Mouse (Mus musculus): ENCODE measurements around the gene Ccdc85c. TPM values are rescaled to one million over a fixed set of nuclear protein-coding genes. Genes with fewer than 3 reads are reported as not detected.
A peak's percentile ranks its signal among the peaks of the same experiment; 100 is the strongest.

Gene Ccdc85c
- polyA plus RNA-seq, 1 experiment from 2014 or later = 7.7 TPM

DNA sequence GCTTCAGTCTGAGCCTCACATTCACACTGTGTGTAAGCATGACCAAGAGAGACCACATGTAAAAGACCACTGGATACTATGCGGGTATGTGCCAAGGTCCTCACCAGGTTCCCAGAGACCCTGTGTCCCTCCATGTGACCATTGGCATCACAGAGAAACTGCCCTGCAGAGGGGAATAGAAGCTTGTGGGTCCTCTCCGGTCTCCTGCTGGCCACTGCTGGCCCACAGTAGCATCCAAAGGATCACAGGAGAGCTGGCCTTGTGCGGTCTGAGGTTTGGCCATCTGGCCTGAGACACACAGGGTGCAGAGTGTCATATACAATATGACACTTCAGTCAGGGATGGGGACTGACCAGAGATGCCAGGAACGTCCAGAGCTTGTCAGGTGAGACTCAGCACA lies 34.8 kb upstream of the Ccdc85c start:
- peaks cover 40% of the 10 kb centered on the region for H3K4me1 ChIP-seq
- no peak for ATAC-seq (replicated peaks; ENCODE audit: low FRiP score)
- no peak overlapping the region for H3K27ac ChIP-seq
- H3K4me3 ChIP-seq (replicated peaks) = no peak overlapping the region
- no peaks in the 10 kb centered on the region for H3K9me3 ChIP-seq (replicated peaks)
- peaks cover 33% of the 10 kb centered on the region for H3K27me3 ChIP-seq
- H3K4me2 ChIP-seq = no peak overlapping the region
- WGBS = 74% methylated on average over 4 of the region's 4 CpGs
- no peaks in the 10 kb centered on the region for H3K36me3 ChIP-seq
- no peak overlapping the region for H3K9ac ChIP-seq

DNA sequence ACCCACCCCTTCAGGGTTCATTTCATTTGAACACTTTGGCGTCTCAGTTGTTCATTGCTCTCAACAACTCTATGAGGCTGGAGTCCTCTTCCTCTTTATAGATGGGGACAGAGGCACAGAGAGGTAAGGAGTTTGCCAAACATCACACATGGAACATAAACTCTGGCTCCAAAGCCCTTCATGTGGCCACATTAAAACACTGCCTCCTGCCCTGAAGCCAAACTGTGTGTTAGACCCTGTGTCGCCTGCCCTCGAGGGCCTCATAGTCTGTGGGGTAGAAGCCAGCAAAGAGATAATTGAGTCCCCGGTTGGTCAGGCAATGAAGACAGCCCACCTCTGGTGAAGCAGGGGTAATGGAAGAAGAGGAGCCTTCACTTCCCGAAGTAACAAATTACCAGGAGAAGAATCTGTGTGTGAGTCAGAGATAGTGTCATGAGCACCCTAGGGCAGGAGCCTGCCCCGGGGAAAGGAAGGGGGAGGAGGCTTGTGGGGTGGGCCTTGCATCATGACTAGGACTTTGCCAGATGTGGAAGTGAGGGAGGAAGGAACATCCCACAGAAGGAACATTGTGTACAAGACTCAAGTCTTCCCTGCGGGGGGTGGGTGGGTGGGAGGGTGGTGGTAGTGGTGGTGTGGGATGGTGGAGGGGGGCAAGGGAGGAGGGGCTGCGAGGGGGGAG lies 34.0 kb upstream of the Ccdc85c start:
- no peak overlapping the region for H3K9ac ChIP-seq
- 56% methylated on average over 8 of the region's 8 CpGs for WGBS
- ATAC-seq (replicated peaks; ENCODE audit: low FRiP score) = no peak
- no peaks in the 10 kb centered on the region for H3K9me3 ChIP-seq (replicated peaks)
- H3K4me3 ChIP-seq (replicated peaks) = no peak overlapping the region
- no peaks in the 10 kb centered on the region for H3K36me3 ChIP-seq
- H3K27ac ChIP-seq = no peak overlapping the region
- H3K4me2 ChIP-seq = no peak overlapping the region
- peaks cover 41% of the 10 kb centered on the region for H3K27me3 ChIP-seq
- H3K4me1 ChIP-seq = peaks cover 40% of the 10 kb centered on the region

- Histone ChIP-seq H3K4me3 (replicated peaks) (no peak overlapping the region), H3K27ac (no peak overlapping the region), H3K36me3 (no peaks in the 10 kb centered on the region), H3K9me3 (replicated peaks) (no peaks in the 10 kb centered on the region), H3K9ac (no peak overlapping the region), H3K4me1 (peaks cover 40% of the 10 kb centered on the region), H3K4me2 (no peak overlapping the region), H3K27me3 (peaks cover 44% of the 10 kb centered on the region)
- 79% methylated on average over 16 of the region's 16 CpGs for WGBS
- ATAC-seq (replicated peaks; ENCODE audit: low FRiP score) = no peak
These were observed 33.2 kb upstream of the Ccdc85c start for GRCm38 (mm10) chr12:108308363-108308856.

- no peak overlapping the region for H3K4me3 ChIP-seq (replicated peaks)
- peaks cover 31% of the 10 kb centered on the region for H3K4me1 ChIP-seq
- H3K9ac ChIP-seq = no peak overlapping the region
- H3K4me2 ChIP-seq = no peak overlapping the region
- no peaks in the 10 kb centered on the region for H3K9me3 ChIP-seq (replicated peaks)
- H3K27me3 ChIP-seq = peaks cover 48% of the 10 kb centered on the region
- ATAC-seq (replicated peaks; ENCODE audit: low FRiP score) = no peak
- WGBS = 23% methylated on average over 14 of the region's 14 CpGs
- H3K27ac ChIP-seq = no peak overlapping the region
- H3K36me3 ChIP-seq = no peaks in the 10 kb centered on the region
These were observed 32.3 kb upstream of the Ccdc85c start for GRCm38 (mm10) chr12:108307553-108307952.

- Histone ChIP-seq H3K9me3 (replicated peaks) (no peaks in the 10 kb centered on the region), H3K4me2 (peak within 1 kb of the TSS; percentile 99), H3K4me1 (peaks cover 22% of the 10 kb centered on the region), H3K36me3 (no peaks in the 10 kb centered on the region), H3K27ac (no peak within 1 kb of the TSS), H3K27me3 (peaks cover 48% of the 10 kb centered on the region), H3K9ac (peak within 1 kb of the TSS; percentile 78), H3K4me3 (replicated peaks) (peak within 1 kb of the TSS; percentile 58)
- ATAC-seq (replicated peaks; ENCODE audit: low FRiP score) = peak; percentile 79
- WGBS = 3% methylated on average over 67 of the region's 67 CpGs
These were observed 30.9 kb upstream of the Ccdc85c start, which contains the start of gene Hhipl1 for GRCm38 (mm10) chr12:108305812-108306794. TSS of gene Hhipl1 (plus strand) at chr12:108306270.

DNA sequence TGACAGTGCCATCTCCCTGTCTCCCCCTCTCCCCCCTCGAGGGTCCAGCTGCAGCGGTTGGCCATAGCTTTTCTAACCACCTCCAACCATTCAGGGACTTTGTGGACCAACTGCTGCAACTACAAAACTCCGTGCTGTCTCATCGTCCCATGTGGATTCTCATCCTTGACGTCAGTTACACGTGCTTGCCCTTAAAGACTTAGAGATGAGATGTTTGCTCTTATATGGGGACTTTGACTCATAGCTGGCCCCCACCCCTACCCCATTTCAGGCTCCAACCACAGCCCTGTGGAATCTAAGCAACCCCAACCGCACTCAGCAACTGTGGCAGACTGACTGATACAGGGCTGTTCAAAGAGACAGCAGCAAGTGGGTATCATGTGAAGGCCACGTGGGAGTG lies 29.9 kb upstream of the Ccdc85c start:
- no peak for ATAC-seq (replicated peaks; ENCODE audit: low FRiP score)
- WGBS = 77% methylated on average over 8 of the region's 8 CpGs
- no peak overlapping the region for H3K9ac ChIP-seq
- no peak overlapping the region for H3K4me3 ChIP-seq (replicated peaks)
- no peaks in the 10 kb centered on the region for H3K36me3 ChIP-seq
- H3K27ac ChIP-seq = no peak overlapping the region
- peaks cover 22% of the 10 kb centered on the region for H3K4me1 ChIP-seq
- no peaks in the 10 kb centered on the region for H3K9me3 ChIP-seq (replicated peaks)
- H3K4me2 ChIP-seq = no peak overlapping the region
- H3K27me3 ChIP-seq = peaks cover 48% of the 10 kb centered on the region

DNA sequence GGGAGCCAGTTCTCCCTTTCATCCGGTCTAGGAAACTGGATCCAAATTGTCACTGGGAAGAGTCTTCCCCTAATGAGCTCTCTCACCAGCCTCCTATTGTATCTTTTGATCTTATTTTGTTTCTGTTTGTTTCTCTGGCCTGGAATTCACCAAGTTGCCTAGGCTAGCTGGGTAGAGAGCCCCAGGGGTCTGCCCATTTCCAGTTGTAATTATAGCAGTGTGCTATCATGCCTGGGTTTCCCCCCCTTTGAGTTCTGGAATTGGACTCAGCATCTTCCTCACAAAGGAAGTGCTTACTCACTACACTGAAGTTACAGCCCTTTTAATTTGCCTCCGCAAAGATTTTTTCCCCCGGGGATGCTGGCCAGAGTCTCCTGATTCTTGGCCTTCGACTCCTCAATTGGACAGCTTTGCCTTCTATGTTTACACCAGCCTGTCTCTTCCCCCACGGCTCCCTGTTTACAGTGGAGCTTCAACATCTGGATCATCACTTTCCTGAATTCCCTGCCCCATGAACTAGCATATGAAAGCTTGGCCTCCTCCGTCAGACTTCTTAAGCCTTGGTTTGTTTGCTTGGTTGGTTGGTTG lies 28.6 kb upstream of the Ccdc85c start:
- ATAC-seq (replicated peaks; ENCODE audit: low FRiP score) = no peak
- Histone ChIP-seq H3K4me3 (replicated peaks) (no peak overlapping the region), H3K27ac (no peak overlapping the region), H3K36me3 (no peaks in the 10 kb centered on the region), H3K9ac (no peak overlapping the region), H3K4me1 (peaks cover 17% of the 10 kb centered on the region), H3K4me2 (no peak overlapping the region), H3K27me3 (peaks cover 48% of the 10 kb centered on the region), H3K9me3 (replicated peaks) (no peaks in the 10 kb centered on the region)
- 45% methylated on average over 6 of the region's 6 CpGs for WGBS

- no peak overlapping the region for H3K4me3 ChIP-seq (replicated peaks)
- H3K9ac ChIP-seq = no peak overlapping the region
- no peaks in the 10 kb centered on the region for H3K36me3 ChIP-seq
- H3K27ac ChIP-seq = no peak overlapping the region
- peaks cover 24% of the 10 kb centered on the region for H3K27me3 ChIP-seq
- no peak for ATAC-seq (replicated peaks; ENCODE audit: low FRiP score)
- peaks cover 5% of the 10 kb centered on the region for H3K4me1 ChIP-seq
- H3K9me3 ChIP-seq (replicated peaks) = no peaks in the 10 kb centered on the region
- 77% methylated on average over 6 of the region's 6 CpGs for WGBS
- no peak overlapping the region for H3K4me2 ChIP-seq
These were observed 25.8 kb upstream of the Ccdc85c start for GRCm38 (mm10) chr12:108301006-108301405.

DNA sequence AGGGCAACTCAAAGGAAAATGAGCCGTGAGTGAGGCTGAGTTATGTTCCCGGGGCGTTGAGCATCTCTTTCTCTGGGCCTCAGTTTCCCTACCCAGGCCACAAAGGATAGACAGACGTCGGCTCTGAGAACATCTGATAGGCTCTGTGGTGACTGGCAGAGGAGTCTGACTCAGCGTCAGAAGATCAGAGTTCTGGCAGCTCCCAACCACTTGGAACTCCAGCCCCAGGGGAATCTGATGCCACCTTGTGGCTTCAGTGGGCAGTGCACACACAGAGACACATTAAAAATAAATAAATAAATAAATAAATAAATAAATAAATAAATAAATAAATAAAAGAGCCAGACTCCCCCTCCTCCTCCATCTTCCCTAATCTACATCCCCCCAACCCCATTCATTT lies 21.8 kb upstream of the Ccdc85c start:
- H3K27me3 ChIP-seq = peaks cover 12% of the 10 kb centered on the region
- H3K9ac ChIP-seq = no peak overlapping the region
- ATAC-seq (replicated peaks; ENCODE audit: low FRiP score) = no peak
- H3K4me1 ChIP-seq = peaks cover 9% of the 10 kb centered on the region
- H3K4me3 ChIP-seq (replicated peaks) = no peak overlapping the region
- no peak overlapping the region for H3K4me2 ChIP-seq
- H3K9me3 ChIP-seq (replicated peaks) = no peaks in the 10 kb centered on the region
- H3K27ac ChIP-seq = no peak overlapping the region
- H3K36me3 ChIP-seq = no peaks in the 10 kb centered on the region
- 86% methylated on average over 6 of the region's 6 CpGs for WGBS

GRCm38 (mm10) chr12:108294620-108295019 lies 19.4 kb upstream of the Ccdc85c start:
- Histone ChIP-seq H3K27me3 (peaks cover 12% of the 10 kb centered on the region), H3K4me3 (replicated peaks) (no peak overlapping the region), H3K27ac (no peak overlapping the region), H3K4me2 (no peak overlapping the region), H3K9me3 (replicated peaks) (no peaks in the 10 kb centered on the region), H3K36me3 (no peaks in the 10 kb centered on the region), H3K4me1 (peaks cover 10% of the 10 kb centered on the region), H3K9ac (no peak overlapping the region)
- 75% methylated on average over 3 of the region's 3 CpGs for WGBS
- no peak for ATAC-seq (replicated peaks; ENCODE audit: low FRiP score)

- H3K27ac ChIP-seq = no peak overlapping the region
- no peak overlapping the region for H3K9ac ChIP-seq
- H3K9me3 ChIP-seq (replicated peaks) = no peaks in the 10 kb centered on the region
- peaks cover 12% of the 10 kb centered on the region for H3K27me3 ChIP-seq
- peaks cover 17% of the 10 kb centered on the region for H3K4me1 ChIP-seq
- 1% methylated on average over 8 of the region's 8 CpGs for WGBS
- peak overlapping the region; percentile 39 for H3K4me2 ChIP-seq
- peak; percentile 40; the same call in 1 of the 2 replicates for ATAC-seq (replicated peaks; ENCODE audit: low FRiP score)
- no peaks in the 10 kb centered on the region for H3K36me3 ChIP-seq
- H3K4me3 ChIP-seq (replicated peaks) = no peak overlapping the region
These were observed 17.7 kb upstream of the Ccdc85c start for GRCm38 (mm10) chr12:108292957-108293356.

- no peak overlapping the region for H3K4me3 ChIP-seq (replicated peaks)
- H3K4me1 ChIP-seq = peaks cover 17% of the 10 kb centered on the region
- WGBS = 16% methylated on average over 9 of the region's 9 CpGs
- H3K4me2 ChIP-seq = peak overlapping the region; percentile 39
- no peak overlapping the region for H3K9ac ChIP-seq
- no peak overlapping the region for H3K27ac ChIP-seq
- no peaks in the 10 kb centered on the region for H3K36me3 ChIP-seq
- ATAC-seq (replicated peaks; ENCODE audit: low FRiP score) = peak; percentile 44
- H3K9me3 ChIP-seq (replicated peaks) = no peaks in the 10 kb centered on the region
- H3K27me3 ChIP-seq = peaks cover 12% of the 10 kb centered on the region
These were observed 17.2 kb upstream of the Ccdc85c start for GRCm38 (mm10) chr12:108292419-108292818.
